Mouse (Mus musculus) liver, postnatal 0 days (tissue): ENCODE measurements around the gene Duox1.

Source experiments
- CTCF ChIP-seq: sonication (generic); IDR thresholded peaks from 2 replicates; pipeline ENCODE4 v1.5.1; 2016; ENCODE audit warnings: antibody characterized with exemption, low read depth
- EP300 ChIP-seq: IDR thresholded peaks from 2 replicates; pipeline ENCODE4 v1.6.1; 2016; ENCODE audit warnings: antibody characterized with exemption, low read depth, mild to moderate bottlenecking

GRCm38 (mm10) chr2:122323960-122324359 is 8.5 kb downstream of the Duox1 start:
- no peak for TF ChIP-seq CTCF
- TF ChIP-seq EP300, result no peak
